Mouse (Mus musculus) thymus, postnatal 25 days (tissue): ENCODE results near the gene Lrrc73.
A peak's percentile ranks its signal among the peaks of the same experiment; 100 is the strongest.

Experiments used
- DNase-seq: peaks from one replicate; pipeline ENCODE4 v3.0.0; 2022

Gene Lrrc73

DNA sequence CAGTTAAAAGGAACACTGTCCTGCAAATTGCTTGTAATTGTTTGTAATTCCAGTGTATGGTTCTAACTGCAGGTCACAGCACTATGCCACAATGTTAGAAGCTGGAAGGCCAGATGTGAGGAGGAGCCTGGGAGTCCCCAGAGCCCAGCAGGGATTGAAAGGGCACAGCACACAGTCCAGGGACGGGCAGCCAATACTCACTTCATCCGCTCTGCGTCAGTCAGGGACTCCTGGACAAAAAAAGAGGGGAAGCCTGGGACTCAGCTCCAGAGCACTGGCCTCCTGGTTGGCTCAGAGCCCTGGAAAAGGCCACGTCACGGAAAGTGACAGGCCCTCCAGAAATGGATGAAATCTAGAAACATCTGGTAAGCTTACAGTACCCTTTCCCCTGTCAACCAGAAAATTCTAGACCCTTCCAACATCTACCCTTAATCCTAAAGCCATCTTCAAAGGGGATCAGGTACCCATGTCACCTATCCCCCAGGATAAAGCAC is 8.9 kb downstream of the Lrrc73 start:
- DNase-seq, result no peak

GRCm38 (mm10) chr17:46265502-46265901 is 12.2 kb downstream of the Lrrc73 start:
- DNase-seq, result no peak

GRCm38 (mm10) chr17:46265918-46266618 is 12.7 kb downstream of the Lrrc73 start:
- peak; percentile 78 for DNase-seq

DNA sequence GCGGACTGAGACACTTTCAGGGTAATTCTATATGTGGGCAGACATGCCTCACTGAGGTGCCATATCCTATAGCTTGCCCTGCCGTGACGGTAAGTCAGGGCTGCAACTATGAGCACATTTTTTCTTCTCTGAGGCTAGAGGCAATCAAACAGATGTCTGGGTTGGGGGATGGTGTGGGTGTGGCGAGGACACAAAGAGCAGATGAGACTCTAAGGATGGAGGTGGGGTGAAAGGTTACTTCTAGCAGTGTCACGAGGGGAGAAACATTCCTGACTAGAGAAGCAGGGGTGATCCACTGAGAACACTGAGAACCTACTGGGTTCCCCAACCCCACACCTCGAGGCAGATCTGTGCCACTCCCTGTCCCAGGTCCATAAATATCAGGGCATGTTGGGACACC is 13.7 kb downstream of the Lrrc73 start:
- no peak for DNase-seq

GRCm38 (mm10) chr17:46267511-46267910 is 14.2 kb downstream of the Lrrc73 start:
- no peak for DNase-seq

DNA sequence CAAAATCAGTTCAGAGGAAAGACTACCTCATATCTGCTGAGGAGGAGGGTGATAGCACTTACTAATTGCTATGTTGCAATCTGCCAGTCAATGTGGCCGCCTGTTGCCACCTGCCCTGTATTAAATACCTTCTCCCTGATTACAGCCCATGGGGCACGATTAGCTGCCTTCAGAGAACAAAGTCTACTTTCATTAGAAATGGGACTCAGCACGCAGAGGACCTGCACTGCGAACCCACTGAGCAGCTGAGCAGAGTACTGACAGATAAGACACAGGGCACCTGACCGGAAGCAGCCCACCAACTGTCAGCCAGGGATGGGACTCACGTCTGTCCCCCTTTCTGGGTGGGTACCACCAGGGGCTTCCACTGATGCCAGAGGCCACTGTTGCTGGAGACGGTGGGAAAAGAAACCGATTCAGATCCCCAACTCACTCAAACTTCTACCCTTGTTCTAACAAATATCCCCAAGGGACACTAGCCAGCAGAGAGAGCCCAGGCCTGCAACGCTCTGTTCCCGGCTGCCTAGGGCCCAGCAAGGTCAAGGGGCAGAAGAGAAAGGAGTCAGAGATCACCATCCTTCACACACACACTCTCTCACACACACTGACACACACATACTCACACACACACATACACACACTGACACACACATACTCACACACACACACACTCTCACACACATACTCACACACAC is 14.8 kb downstream of the Lrrc73 start:
- no peak for DNase-seq

DNA sequence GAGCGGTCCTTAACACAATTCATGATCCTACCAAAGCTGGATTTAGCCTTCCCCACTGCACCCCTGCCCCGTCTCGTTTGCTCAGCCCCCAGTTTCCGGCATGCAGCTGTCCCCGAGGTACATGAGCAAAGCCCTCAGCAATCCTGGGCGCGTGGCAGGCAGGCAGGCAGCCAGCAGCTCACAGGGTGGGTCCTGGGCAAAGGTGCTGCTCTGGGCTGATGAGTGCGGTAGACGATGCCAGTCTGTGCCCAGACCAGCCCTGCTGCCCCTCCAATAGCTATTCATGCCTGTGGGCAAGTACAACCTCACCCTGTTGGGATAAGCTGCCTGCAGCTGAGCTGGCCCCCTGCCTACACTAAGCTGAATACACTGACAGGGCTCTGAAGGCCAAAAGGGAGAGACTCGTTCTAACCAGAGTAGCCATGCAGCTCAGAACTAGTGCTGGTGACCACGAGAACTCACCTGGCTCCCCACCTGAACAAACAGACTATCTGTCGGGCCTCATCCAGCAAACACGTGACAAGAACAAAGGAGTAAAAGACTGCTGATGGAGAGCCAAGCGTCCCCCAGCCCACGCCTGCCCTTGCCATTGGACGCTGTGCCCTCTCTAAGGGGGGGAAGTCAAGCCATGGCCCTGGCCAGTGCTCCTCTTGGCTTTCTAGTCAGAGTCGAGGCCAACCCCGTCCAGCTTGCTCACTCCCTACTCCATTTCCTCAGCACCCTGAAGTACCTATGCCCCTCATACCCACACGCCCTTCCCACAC is 16.6 kb downstream of the Lrrc73 start:
- DNase-seq, result no peak

- no peak for DNase-seq
Measured at GRCm38 (mm10) chr17:46272058-46272457, 18.7 kb downstream of the Lrrc73 start.

GRCm38 (mm10) chr17:46272675-46273074 is 19.3 kb downstream of the Lrrc73 start:
- DNase-seq, result no peak

DNA sequence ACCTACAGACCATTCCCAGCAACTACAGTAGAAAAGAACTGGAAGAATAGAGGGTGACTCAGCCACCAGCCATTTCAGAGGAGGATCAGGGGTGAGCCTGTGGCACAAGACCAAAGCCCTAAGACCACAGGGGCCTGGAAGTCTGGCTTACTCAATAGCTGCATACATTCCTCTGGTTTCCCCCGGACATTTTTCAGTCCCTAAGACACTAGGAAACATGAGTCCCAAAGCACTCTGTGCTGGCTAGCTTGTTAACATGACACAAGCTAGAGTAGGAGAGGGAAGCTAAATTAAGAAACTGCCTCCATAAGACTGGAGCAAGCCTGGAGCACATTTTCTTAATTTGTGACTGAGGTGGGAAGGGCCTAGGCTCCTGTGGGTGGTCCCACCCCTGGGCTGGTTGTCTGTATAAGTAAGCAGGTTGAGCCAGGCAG is 20.5 kb downstream of the Lrrc73 start:
- DNase-seq, result no peak

GRCm38 (mm10) chr17:46274465-46274864 is 21.1 kb downstream of the Lrrc73 start:
- DNase-seq, result no peak

- no peak for DNase-seq
Measured at GRCm38 (mm10) chr17:46275034-46275433, 21.7 kb downstream of the Lrrc73 start.

GRCm38 (mm10) chr17:46275506-46275905 is 22.2 kb downstream of the Lrrc73 start:
- no peak for DNase-seq

DNA sequence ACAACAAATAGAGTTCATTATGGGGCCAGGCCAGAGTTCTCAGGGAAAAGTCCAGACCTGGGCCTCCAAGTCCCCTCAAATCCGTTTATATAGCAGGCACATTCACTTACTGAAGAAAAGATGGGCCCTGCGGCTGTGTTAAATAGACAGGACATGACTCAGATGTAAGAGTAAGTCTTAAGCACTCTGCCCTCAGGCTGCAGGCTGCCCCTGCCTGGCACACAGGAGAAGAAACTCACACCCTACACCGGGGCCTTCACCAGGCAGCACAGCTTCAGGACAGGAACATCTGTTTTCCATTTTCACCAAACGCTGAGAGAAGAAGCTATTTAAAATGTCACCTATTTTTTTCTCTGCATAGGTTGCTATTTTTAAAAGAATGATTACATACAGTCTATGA is 24.3 kb downstream of the Lrrc73 start:
- DNase-seq, result no peak

- no peak for DNase-seq
Measured at GRCm38 (mm10) chr17:46278011-46278765, 24.9 kb downstream of the Lrrc73 start.

DNA sequence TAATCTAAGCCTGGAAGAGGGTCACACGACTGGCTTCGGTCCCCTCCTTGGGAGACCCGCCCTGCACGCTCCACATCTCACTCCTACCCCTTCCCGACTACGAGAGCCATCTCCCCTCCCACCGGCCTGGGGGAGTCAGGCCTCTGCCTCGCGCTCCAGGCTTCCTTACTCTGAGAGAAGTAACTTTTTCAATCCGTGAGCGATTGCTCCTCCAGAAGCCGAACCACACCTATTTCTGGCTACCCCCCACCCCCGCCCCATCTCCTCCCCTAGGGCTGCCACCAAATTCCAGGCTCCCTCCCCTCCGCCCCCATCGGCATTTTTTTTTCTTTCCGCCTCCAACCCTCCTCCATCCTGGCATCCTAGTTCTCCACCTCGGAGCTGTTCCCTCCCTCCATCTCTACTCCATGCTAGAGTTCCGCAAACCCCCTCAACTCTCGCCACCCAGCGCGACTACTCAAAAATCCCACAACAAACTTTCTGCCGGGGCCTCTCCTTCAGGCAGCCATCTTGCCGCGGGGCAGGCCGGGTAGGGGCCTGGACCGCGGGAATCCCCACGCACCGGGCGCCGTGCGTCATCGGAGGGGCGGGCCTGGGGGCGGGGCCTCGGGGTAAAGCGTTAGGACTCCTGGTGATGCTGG is 29.3 kb downstream of the Lrrc73 start, which contains the start of gene Tjap1:
Gene Tjap1 (minus strand): TSS at position 544 of the 641 bp plus-strand sequence.
- peak; percentile 82 for DNase-seq

- DNase-seq, result no peak
Measured at GRCm38 (mm10) chr17:46283140-46283539, 29.8 kb downstream of the Lrrc73 start.

DNA sequence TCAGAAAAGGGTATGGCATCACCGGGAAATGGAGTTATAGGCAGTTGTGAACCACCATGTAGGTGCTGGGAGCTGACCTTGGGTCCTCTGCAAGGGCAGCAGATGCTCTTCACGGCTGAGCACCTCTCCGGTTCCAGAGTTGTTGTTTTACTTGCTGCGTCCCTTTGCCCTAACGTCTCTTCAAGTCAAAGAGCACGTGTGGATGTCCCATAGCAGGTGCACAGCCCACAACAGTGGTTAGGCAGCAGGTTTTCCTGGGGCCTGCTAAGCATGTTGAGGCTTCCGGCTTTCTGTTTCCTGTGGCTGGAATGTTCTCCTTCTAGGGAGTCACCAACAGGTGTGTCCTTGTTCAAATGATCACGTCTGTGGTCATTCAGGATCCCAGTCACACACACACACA is 30.6 kb downstream of the Lrrc73 start:
- DNase-seq, result peak; percentile 50

DNA sequence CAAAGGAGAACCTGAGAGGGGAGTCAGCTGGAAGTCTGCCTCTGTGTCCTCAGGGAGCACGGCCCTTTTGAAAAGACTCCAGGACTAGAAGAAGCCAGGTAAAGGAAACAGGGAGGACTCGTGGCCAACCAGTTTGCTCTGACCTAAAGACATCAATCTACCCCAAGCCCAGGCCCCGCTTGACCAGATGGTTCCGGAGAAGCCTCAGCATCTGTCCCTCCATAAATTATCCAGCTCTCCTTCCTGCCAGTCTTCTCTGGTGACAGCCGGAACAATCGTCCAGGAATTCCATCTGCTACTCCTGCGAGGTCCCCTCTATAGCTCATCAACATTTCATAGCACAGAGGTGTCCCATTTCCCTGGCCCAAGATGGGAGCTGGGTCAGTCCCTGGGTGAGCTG is 31.3 kb downstream of the Lrrc73 start:
- DNase-seq, result no peak

- DNase-seq, result no peak
Measured at GRCm38 (mm10) chr17:46285407-46285806, 32.1 kb downstream of the Lrrc73 start.

- peak; percentile 29 for DNase-seq
Measured at GRCm38 (mm10) chr17:46287678-46288095, 34.4 kb downstream of the Lrrc73 start.

DNA sequence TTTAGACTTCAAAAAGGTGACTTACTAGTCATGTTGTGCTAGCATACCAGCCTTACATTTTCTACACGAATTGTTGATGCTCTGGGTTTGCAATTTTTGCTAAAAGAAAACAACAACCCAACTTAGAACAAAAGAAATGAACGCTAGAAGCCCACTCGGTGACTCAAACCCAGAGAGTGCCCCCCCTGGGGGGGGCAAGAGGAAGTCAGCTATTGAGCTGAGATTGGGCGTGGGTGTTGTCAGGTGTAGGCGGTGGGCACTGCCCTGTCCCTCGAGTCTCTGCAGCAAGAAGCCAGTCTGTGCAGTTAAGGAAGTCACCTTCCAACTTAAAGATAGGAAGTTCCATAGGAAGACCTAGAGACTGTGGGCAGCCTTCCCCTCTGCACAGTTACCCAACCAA is 43.3 kb downstream of the Lrrc73 start:
- no peak for DNase-seq
